Mouse (Mus musculus) heart, embryonic 14.5 days (tissue): ENCODE data around the gene Hexdc. TPM values are rescaled to one million over a fixed set of nuclear protein-coding genes. Genes with fewer than 3 reads are reported as not detected.
A peak's percentile ranks its signal among the peaks of the same experiment; 100 is the strongest.

Experiments used
- ATAC-seq: fragments of 200-750 bp; cut with Nextera tagmentation; 2 replicates; pipeline ENCODE4 v1.8.0; 2017; ENCODE audit warnings: low read depth, moderate TSS enrichment; ENCODE audit not compliant: insufficient number of reproducible peaks, insufficient read depth, low FRiP score
- H3K27ac ChIP-seq, 2 experiments: fragments of 200-500 bp in 1 of 2; fragments of 300-500 bp in 1 of 2; sonication (generic) in 1 of 2; replicated peaks in 1 of 2; 2 replicates each; pipeline ENCODE4 v1.5.1; 2012 to 2014; ENCODE audit warnings: low read depth in 2 of 2, low read length in 2 of 2, control low read depth in 1 of 2, mild to moderate bottlenecking in 1 of 2, mixed read lengths in 1 of 2; ENCODE audit not compliant: control insufficient read depth in 1 of 2, insufficient read depth in 1 of 2
- H3K27me3 ChIP-seq: fragments of 300-500 bp; sonication (generic); 2 replicates; pipeline ENCODE4 v1.6.1; 2014; ENCODE audit warnings: mild to moderate bottlenecking, low read length, control low read depth; ENCODE audit not compliant: control insufficient read depth, insufficient read depth
- H3K36me3 ChIP-seq: fragments of 300-500 bp; sonication (generic); 2 replicates; pipeline ENCODE4 v1.6.1; 2014; ENCODE audit warnings: mild to moderate bottlenecking, control low read depth, low read length, mixed read lengths; ENCODE audit not compliant: control insufficient read depth, insufficient read depth
- H3K4me1 ChIP-seq, 2 experiments: fragments of 200-500 bp in 1 of 2; fragments of 300-500 bp in 1 of 2; sonication (generic) in 1 of 2; 2 replicates each; pipeline ENCODE4 v1.6.1; 2012 to 2014; ENCODE audit warnings: low read length in 2 of 2, control low read depth in 1 of 2, mixed read lengths in 1 of 2; ENCODE audit not compliant: control insufficient read depth in 2 of 2, insufficient read depth in 2 of 2
- H3K4me2 ChIP-seq: fragments of 300-500 bp; sonication (generic); 2 replicates; pipeline ENCODE4 v1.6.1; 2014; ENCODE audit warnings: mild to moderate bottlenecking, low read length
- H3K4me3 ChIP-seq, 2 experiments: fragments of 200-500 bp in 1 of 2; fragments of 300-500 bp in 1 of 2; sonication (generic) in 1 of 2; 2 replicates each; pipeline ENCODE4 v1.5.1; 2012 to 2014; ENCODE audit warnings: low read length in 2 of 2, mild to moderate bottlenecking in 2 of 2, control low read depth in 1 of 2, low read depth in 1 of 2, moderate library complexity in 1 of 2; ENCODE audit not compliant: control insufficient read depth in 1 of 2, insufficient read depth in 1 of 2
- H3K9ac ChIP-seq: fragments of 300-500 bp; sonication (generic); 2 replicates; pipeline ENCODE4 v1.6.1; 2014; ENCODE audit warnings: mild to moderate bottlenecking, low read length
- H3K9me3 ChIP-seq: fragments of 300-500 bp; sonication (generic); 2 replicates; pipeline ENCODE4 v1.6.1; 2016; ENCODE audit warnings: low read length, control low read depth; ENCODE audit not compliant: control insufficient read depth
- WGBS: fragments of 180-500 bp; shearing (Covaris S2); extraction: QIAGEN DNeasy Blood & Tissue Kit; methylation state at CpG from one replicate; pipeline ENCODE4 v1.1.7; 2014; 5-methylcytosine and 5-hydroxymethylcytosine counted together
- polyA plus RNA-seq: library from polyadenylated mRNA; unstranded; fragments of >200 nt; fragmentation: Nextera tagmentation; extraction: Ambion mirVana; gene quantifications from 2 replicates; pipeline ENCODE4 v1.2.1, GENCODE M21; 2014

Hexdc gene
- polyA plus RNA-seq, 1 experiment from 2014 or later: 8.8 TPM

GRCm38 (mm10) chr11:121201436-121202198, 2.6 kb upstream of the Hexdc start:
- Histone ChIP-seq H3K36me3 (no peaks in the 10 kb centered on the region; the same call in 1 of the 2 replicates), H3K4me2 (no peak overlapping the region), H3K4me3 (no peak overlapping the region), H3K9me3 (no peaks in the 10 kb centered on the region), H3K9ac (no peak overlapping the region), H3K4me1 (peaks cover 2 to 16% of the 10 kb centered on the region in 2 experiments; a peak in 2 of 4 replicates), H3K27me3 (no peaks in the 10 kb centered on the region), H3K27ac (no peak overlapping the region)
- WGBS: 39% methylated on average over 11 of the region's 11 CpGs
- no peak for ATAC-seq

GRCm38 (mm10) chr11:121203859-121204160, 423 bp upstream of the Hexdc start:
- H3K27ac ChIP-seq: peak overlapping the region in 1 of 2 experiments; percentile 76; a peak in 2 of 4 replicates
- 0% methylated on average over 5 of the region's 5 CpGs for WGBS

GRCm38 (mm10) chr11:121216831-121217230, 12.6 kb downstream of the Hexdc start:
- peaks cover 69% of the 10 kb centered on the region for H3K36me3 ChIP-seq
- H3K4me1 ChIP-seq: peaks cover 3 to 11% of the 10 kb centered on the region in 2 experiments; a peak in 2 of 4 replicates
- H3K4me3 ChIP-seq: no peak overlapping the region
- no peak overlapping the region for H3K27ac ChIP-seq
- no peaks in the 10 kb centered on the region for H3K27me3 ChIP-seq
- no peak overlapping the region for H3K9ac ChIP-seq
- ATAC-seq: no peak
- 93% methylated on average over 3 of the region's 3 CpGs for WGBS
- no peaks in the 10 kb centered on the region for H3K9me3 ChIP-seq
- no peak overlapping the region for H3K4me2 ChIP-seq

More at GRCm38 (mm10) chr11:121203859-121204160, 423 bp upstream of the Hexdc start:
- peaks cover 11% of the 10 kb centered on the region for H3K36me3 ChIP-seq
- peak overlapping the region; percentile 81; the same call in 1 of the 2 replicates for H3K9ac ChIP-seq
- H3K4me1 ChIP-seq: peaks cover 2 to 16% of the 10 kb centered on the region in 2 experiments; a peak in 2 of 4 replicates
- H3K4me3 ChIP-seq: peak overlapping the region; percentile 57 to 73
- H3K4me2 ChIP-seq: peak overlapping the region; percentile 74
- no peaks in the 10 kb centered on the region for H3K9me3 ChIP-seq
- no peak for ATAC-seq
- no peaks in the 10 kb centered on the region for H3K27me3 ChIP-seq

- no peak for ATAC-seq
- WGBS: 80% methylated on average over 11 of the region's 11 CpGs
- Histone ChIP-seq H3K4me3 (no peak overlapping the region), H3K36me3 (peaks cover 84% of the 10 kb centered on the region), H3K27ac (no peak overlapping the region), H3K9me3 (no peaks in the 10 kb centered on the region), H3K4me1 (peaks cover 3 to 12% of the 10 kb centered on the region in 2 experiments; a peak in 2 of 4 replicates), H3K4me2 (no peak overlapping the region), H3K9ac (no peak overlapping the region), H3K27me3 (no peaks in the 10 kb centered on the region)
Measured at GRCm38 (mm10) chr11:121219776-121220175, 15.5 kb downstream of the Hexdc start.

GRCm38 (mm10) chr11:121220771-121221170, 16.5 kb downstream of the Hexdc start:
- Histone ChIP-seq H3K9me3 (no peaks in the 10 kb centered on the region), H3K27ac (no peak overlapping the region), H3K36me3 (peaks cover 91% of the 10 kb centered on the region), H3K4me1 (peaks cover 3 to 12% of the 10 kb centered on the region in 2 experiments; a peak in 2 of 4 replicates), H3K27me3 (no peaks in the 10 kb centered on the region), H3K9ac (no peak overlapping the region), H3K4me3 (no peak overlapping the region), H3K4me2 (no peak overlapping the region)
- no peak for ATAC-seq
- WGBS: 86% methylated on average over 5 of the region's 5 CpGs

GRCm38 (mm10) chr11:121221321-121222010, 17.2 kb downstream of the Hexdc start:
- Histone ChIP-seq H3K9me3 (no peaks in the 10 kb centered on the region), H3K27ac (0 out of 4 replicates have a peak overlapping the region, but pooled peaks of 1 of the 2 experiments have one; percentile 19), H3K4me1 (peaks cover 3 to 12% of the 10 kb centered on the region in 2 experiments; a peak in 2 of 4 replicates), H3K4me2 (no peak overlapping the region), H3K4me3 (no peak overlapping the region), H3K36me3 (peaks cover 95% of the 10 kb centered on the region), H3K27me3 (no peaks in the 10 kb centered on the region), H3K9ac (no peak overlapping the region)
- 66% methylated on average over 6 of the region's 6 CpGs for WGBS
- ATAC-seq: no peak

- Histone ChIP-seq H3K4me1 (peaks cover 17 to 36% of the 10 kb centered on the region in 2 experiments), H3K27ac (peak overlapping the region; percentile 79 to 88), H3K4me3 (peak overlapping the region; percentile 69 to 93), H3K9ac (peak overlapping the region; percentile 81), H3K9me3 (no peaks in the 10 kb centered on the region), H3K27me3 (no peaks in the 10 kb centered on the region), H3K4me2 (peak overlapping the region; percentile 77), H3K36me3 (peaks cover 41% of the 10 kb centered on the region)
- ATAC-seq: no peak
- 19% methylated on average over 21 of the region's 21 CpGs for WGBS
Measured at GRCm38 (mm10) chr11:121228129-121229017, 24.1 kb downstream of the Hexdc start.
